Mouse (Mus musculus): ENCODE measurements around the gene AA467197. TPM values are rescaled to one million over a fixed set of nuclear protein-coding genes. Genes with fewer than 3 reads are reported as not detected.
A peak's percentile ranks its signal among the peaks of the same experiment; 100 is the strongest.

AA467197 gene
- polyA plus RNA-seq, 1 experiment from 2014 or later, result 0.76 TPM

GRCm38 (mm10) chr2:122656767-122657166 lies 20.0 kb downstream of the AA467197 start:
- H3K27me3 ChIP-seq (ENCODE audit: control insufficient read depth, insufficient read depth, low read length), result no peaks in the 10 kb centered on the region
- no peak overlapping the region for H3K9ac ChIP-seq (replicated peaks; ENCODE audit: low read length)
- H3K36me3 ChIP-seq (ENCODE audit: control insufficient read depth, insufficient read depth, low read length), result no peaks in the 10 kb centered on the region
- 59% methylated on average over 9 of the region's 9 CpGs for WGBS
- H3K4me2 ChIP-seq (ENCODE audit: low read length), result no peak overlapping the region
- no peaks in the 10 kb centered on the region for H3K9me3 ChIP-seq (ENCODE audit: control insufficient read depth, low read length)
- no peak for ATAC-seq (ENCODE audit: low FRiP score, low TSS enrichment)
- H3K4me3 ChIP-seq (replicated peaks; ENCODE audit: low read depth, low read length), result no peak overlapping the region
- no peaks in the 10 kb centered on the region for H3K4me1 ChIP-seq (ENCODE audit: control insufficient read depth, insufficient read depth, low read length)
- H3K27ac ChIP-seq (replicated peaks; ENCODE audit: low read depth, low read length), result no peak overlapping the region
- no peak for DNase-seq

- no peak overlapping the region for H3K9ac ChIP-seq (replicated peaks; ENCODE audit: low read length)
- H3K9me3 ChIP-seq (ENCODE audit: control insufficient read depth, low read length), result no peaks in the 10 kb centered on the region
- DNase-seq (no peak), ATAC-seq (ENCODE audit: low FRiP score, low TSS enrichment) (no peak)
- H3K4me3 ChIP-seq (replicated peaks; ENCODE audit: low read depth, low read length), result no peak overlapping the region
- H3K27ac ChIP-seq (replicated peaks; ENCODE audit: low read depth, low read length), result no peak overlapping the region
- no peaks in the 10 kb centered on the region for H3K36me3 ChIP-seq (ENCODE audit: control insufficient read depth, insufficient read depth, low read length)
- H3K27me3 ChIP-seq (ENCODE audit: control insufficient read depth, insufficient read depth, low read length), result no peaks in the 10 kb centered on the region
- 90% methylated on average over 11 of the region's 11 CpGs for WGBS
- no peak overlapping the region for H3K4me2 ChIP-seq (ENCODE audit: low read length)
- no peaks in the 10 kb centered on the region for H3K4me1 ChIP-seq (ENCODE audit: control insufficient read depth, insufficient read depth, low read length)
Measured at GRCm38 (mm10) chr2:122657707-122658524, 21.1 kb downstream of the AA467197 start.

GRCm38 (mm10) chr2:122659825-122660224 lies 23.0 kb downstream of the AA467197 start:
- H3K9me3 ChIP-seq (ENCODE audit: control insufficient read depth, low read length), result no peaks in the 10 kb centered on the region
- H3K4me2 ChIP-seq (ENCODE audit: low read length), result no peak overlapping the region
- H3K36me3 ChIP-seq (ENCODE audit: control insufficient read depth, insufficient read depth, low read length), result no peaks in the 10 kb centered on the region
- no peak overlapping the region for H3K9ac ChIP-seq (replicated peaks; ENCODE audit: low read length)
- no peaks in the 10 kb centered on the region for H3K4me1 ChIP-seq (ENCODE audit: control insufficient read depth, insufficient read depth, low read length)
- DNase-seq (no peak), ATAC-seq (ENCODE audit: low FRiP score, low TSS enrichment) (no peak)
- 93% methylated on average over 7 of the region's 7 CpGs for WGBS
- H3K27ac ChIP-seq (replicated peaks; ENCODE audit: low read depth, low read length), result no peak overlapping the region
- H3K27me3 ChIP-seq (ENCODE audit: control insufficient read depth, insufficient read depth, low read length), result no peaks in the 10 kb centered on the region
- H3K4me3 ChIP-seq (replicated peaks; ENCODE audit: low read depth, low read length), result no peak overlapping the region

GRCm38 (mm10) chr2:122665253-122665972 lies 28.6 kb downstream of the AA467197 start:
- Histone ChIP-seq H3K9ac (replicated peaks; ENCODE audit: low read length) (no peak overlapping the region), H3K4me2 (ENCODE audit: low read length) (no peak overlapping the region), H3K36me3 (ENCODE audit: control insufficient read depth, insufficient read depth, low read length) (no peaks in the 10 kb centered on the region), H3K4me3 (replicated peaks; ENCODE audit: low read depth, low read length) (no peak overlapping the region), H3K4me1 (ENCODE audit: control insufficient read depth, insufficient read depth, low read length) (no peaks in the 10 kb centered on the region), H3K9me3 (ENCODE audit: control insufficient read depth, low read length) (no peaks in the 10 kb centered on the region), H3K27ac (replicated peaks; ENCODE audit: low read depth, low read length) (no peak overlapping the region), H3K27me3 (ENCODE audit: control insufficient read depth, insufficient read depth, low read length) (no peaks in the 10 kb centered on the region)
- 65% methylated on average over 6 of the region's 6 CpGs for WGBS
- DNase-seq (no peak), ATAC-seq (ENCODE audit: low FRiP score, low TSS enrichment) (no peak)

- Histone ChIP-seq H3K4me2 (ENCODE audit: low read length) (no peak overlapping the region), H3K4me1 (ENCODE audit: control insufficient read depth, insufficient read depth, low read length) (no peaks in the 10 kb centered on the region), H3K27me3 (ENCODE audit: control insufficient read depth, insufficient read depth, low read length) (no peaks in the 10 kb centered on the region), H3K27ac (replicated peaks; ENCODE audit: low read depth, low read length) (no peak overlapping the region), H3K36me3 (ENCODE audit: control insufficient read depth, insufficient read depth, low read length) (no peaks in the 10 kb centered on the region), H3K4me3 (replicated peaks; ENCODE audit: low read depth, low read length) (no peak overlapping the region), H3K9me3 (ENCODE audit: control insufficient read depth, low read length) (no peaks in the 10 kb centered on the region), H3K9ac (replicated peaks; ENCODE audit: low read length) (no peak overlapping the region)
- WGBS, result 57% methylated on average over 12 of the region's 12 CpGs
- DNase-seq, result peak; percentile 60
- ATAC-seq (ENCODE audit: low FRiP score, low TSS enrichment), result no peak
Measured at GRCm38 (mm10) chr2:122665973-122666875, 29.4 kb downstream of the AA467197 start.

- Histone ChIP-seq H3K9me3 (ENCODE audit: control insufficient read depth, low read length) (no peaks in the 10 kb centered on the region), H3K36me3 (ENCODE audit: control insufficient read depth, insufficient read depth, low read length) (no peaks in the 10 kb centered on the region), H3K4me3 (replicated peaks; ENCODE audit: low read depth, low read length) (no peak overlapping the region), H3K27me3 (ENCODE audit: control insufficient read depth, insufficient read depth, low read length) (no peaks in the 10 kb centered on the region), H3K27ac (replicated peaks; ENCODE audit: low read depth, low read length) (no peak overlapping the region), H3K4me1 (ENCODE audit: control insufficient read depth, insufficient read depth, low read length) (no peaks in the 10 kb centered on the region), H3K9ac (replicated peaks; ENCODE audit: low read length) (no peak overlapping the region), H3K4me2 (ENCODE audit: low read length) (no peak overlapping the region)
- 39% methylated on average over 5 of the region's 5 CpGs for WGBS
- DNase-seq (peak; percentile 70), ATAC-seq (ENCODE audit: low FRiP score, low TSS enrichment) (no peak)
Measured at GRCm38 (mm10) chr2:122667856-122668255, 31.1 kb downstream of the AA467197 start.

- H3K9ac ChIP-seq (replicated peaks; ENCODE audit: low read length), result no peak overlapping the region
- H3K36me3 ChIP-seq (ENCODE audit: control insufficient read depth, insufficient read depth, low read length), result no peaks in the 10 kb centered on the region
- WGBS, result 75% methylated on average over 5 of the region's 5 CpGs
- H3K4me1 ChIP-seq (ENCODE audit: control insufficient read depth, insufficient read depth, low read length), result no peaks in the 10 kb centered on the region
- no peak overlapping the region for H3K27ac ChIP-seq (replicated peaks; ENCODE audit: low read depth, low read length)
- ATAC-seq (ENCODE audit: low FRiP score, low TSS enrichment) (no peak), DNase-seq (no peak)
- H3K4me3 ChIP-seq (replicated peaks; ENCODE audit: low read depth, low read length), result no peak overlapping the region
- no peak overlapping the region for H3K4me2 ChIP-seq (ENCODE audit: low read length)
- no peaks in the 10 kb centered on the region for H3K27me3 ChIP-seq (ENCODE audit: control insufficient read depth, insufficient read depth, low read length)
- H3K9me3 ChIP-seq (ENCODE audit: control insufficient read depth, low read length), result no peaks in the 10 kb centered on the region
Measured at GRCm38 (mm10) chr2:122671714-122672113, 34.9 kb downstream of the AA467197 start.

- WGBS, result 66% methylated on average over 5 of the region's 5 CpGs
- H3K4me3 ChIP-seq (replicated peaks; ENCODE audit: low read depth, low read length), result no peak overlapping the region
- H3K9me3 ChIP-seq (ENCODE audit: control insufficient read depth, low read length), result no peaks in the 10 kb centered on the region
- H3K4me2 ChIP-seq (ENCODE audit: low read length), result no peak overlapping the region
- DNase-seq, result no peak
- H3K4me1 ChIP-seq (ENCODE audit: control insufficient read depth, insufficient read depth, low read length), result no peaks in the 10 kb centered on the region
- ATAC-seq (ENCODE audit: low FRiP score, low TSS enrichment), result no peak
- H3K36me3 ChIP-seq (ENCODE audit: control insufficient read depth, insufficient read depth, low read length), result no peaks in the 10 kb centered on the region
- no peaks in the 10 kb centered on the region for H3K27me3 ChIP-seq (ENCODE audit: control insufficient read depth, insufficient read depth, low read length)
- no peak overlapping the region for H3K27ac ChIP-seq (replicated peaks; ENCODE audit: low read depth, low read length)
- no peak overlapping the region for H3K9ac ChIP-seq (replicated peaks; ENCODE audit: low read length)
Measured at GRCm38 (mm10) chr2:122672841-122673240, 36.1 kb downstream of the AA467197 start.
